Mouse (Mus musculus): ENCODE data around the gene Dnaja1.
A peak's percentile ranks its signal among the peaks of the same experiment; 100 is the strongest.

Dnaja1 gene

GRCm38 (mm10) chr4:40722011-40722666, at the start of gene Dnaja1:
Gene Dnaja1 (plus strand): TSS chr4:40722150.
- peak; percentile 91 for ATAC-seq (ENCODE audit: insufficient number of reproducible peaks, low FRiP score, low TSS enrichment)

GRCm38 (mm10) chr4:40673526-40673925, 48.4 kb upstream of the Dnaja1 start:
- no peak for ATAC-seq (ENCODE audit: insufficient number of reproducible peaks, low FRiP score, low TSS enrichment)

- ATAC-seq (ENCODE audit: insufficient number of reproducible peaks, low FRiP score, low TSS enrichment) = no peak
Observed at GRCm38 (mm10) chr4:40676338-40676737, 45.6 kb upstream of the Dnaja1 start.

GRCm38 (mm10) chr4:40677132-40677531, 44.8 kb upstream of the Dnaja1 start:
- no peak for ATAC-seq (ENCODE audit: insufficient number of reproducible peaks, low FRiP score, low TSS enrichment)

- ATAC-seq (ENCODE audit: insufficient number of reproducible peaks, low FRiP score, low TSS enrichment) = peak; percentile 42; the same call in 1 of the 2 replicates
Observed at GRCm38 (mm10) chr4:40680250-40680860, 41.6 kb upstream of the Dnaja1 start.

- 0 out of 2 replicates have a peak, but pooled peaks have one; percentile 19 for ATAC-seq (ENCODE audit: insufficient number of reproducible peaks, low FRiP score, low TSS enrichment)
Observed at GRCm38 (mm10) chr4:40681908-40682307, 40.0 kb upstream of the Dnaja1 start.

- no peak for ATAC-seq (ENCODE audit: insufficient number of reproducible peaks, low FRiP score, low TSS enrichment)
Observed at GRCm38 (mm10) chr4:40682359-40682758, 39.6 kb upstream of the Dnaja1 start.

GRCm38 (mm10) chr4:40683306-40683705, 38.6 kb upstream of the Dnaja1 start:
- no peak for ATAC-seq (ENCODE audit: insufficient number of reproducible peaks, low FRiP score, low TSS enrichment)

- no peak for ATAC-seq (ENCODE audit: insufficient number of reproducible peaks, low FRiP score, low TSS enrichment)
Observed at GRCm38 (mm10) chr4:40691100-40691499, 30.9 kb upstream of the Dnaja1 start.

GRCm38 (mm10) chr4:40697059-40697458, 24.9 kb upstream of the Dnaja1 start:
- ATAC-seq (ENCODE audit: insufficient number of reproducible peaks, low FRiP score, low TSS enrichment) = no peak

GRCm38 (mm10) chr4:40700216-40700615, 21.7 kb upstream of the Dnaja1 start:
- ATAC-seq (ENCODE audit: insufficient number of reproducible peaks, low FRiP score, low TSS enrichment) = no peak

- ATAC-seq (ENCODE audit: insufficient number of reproducible peaks, low FRiP score, low TSS enrichment) = no peak
Observed at GRCm38 (mm10) chr4:40701796-40702195, 20.2 kb upstream of the Dnaja1 start.

- ATAC-seq (ENCODE audit: insufficient number of reproducible peaks, low FRiP score, low TSS enrichment) = peak; percentile 97
Observed at GRCm38 (mm10) chr4:40702797-40703709, 18.9 kb upstream of the Dnaja1 start, which contains the start of gene Aptx. Gene Aptx (minus strand): TSS chr4:40703194.

- no peak for ATAC-seq (ENCODE audit: insufficient number of reproducible peaks, low FRiP score, low TSS enrichment)
Observed at GRCm38 (mm10) chr4:40703710-40704275, 18.2 kb upstream of the Dnaja1 start.

GRCm38 (mm10) chr4:40717141-40717540, 4.8 kb upstream of the Dnaja1 start:
- no peak for ATAC-seq (ENCODE audit: insufficient number of reproducible peaks, low FRiP score, low TSS enrichment)

- no peak for ATAC-seq (ENCODE audit: insufficient number of reproducible peaks, low FRiP score, low TSS enrichment)
Observed at GRCm38 (mm10) chr4:40720910-40721309, 1.0 kb upstream of the Dnaja1 start.

- peak; percentile 77 for ATAC-seq (ENCODE audit: insufficient number of reproducible peaks, low FRiP score, low TSS enrichment)
Observed at GRCm38 (mm10) chr4:40722687-40723460, 924 bp downstream of the Dnaja1 start.

GRCm38 (mm10) chr4:40725141-40725540, 3.2 kb downstream of the Dnaja1 start:
- no peak for ATAC-seq (ENCODE audit: insufficient number of reproducible peaks, low FRiP score, low TSS enrichment)

- ATAC-seq (ENCODE audit: insufficient number of reproducible peaks, low FRiP score, low TSS enrichment) = no peak
Observed at GRCm38 (mm10) chr4:40725554-40725953, 3.6 kb downstream of the Dnaja1 start.

GRCm38 (mm10) chr4:40727247-40727646, 5.3 kb downstream of the Dnaja1 start:
- ATAC-seq (ENCODE audit: insufficient number of reproducible peaks, low FRiP score, low TSS enrichment) = no peak

Data from cerebellum, adult (tissue).